Mouse (Mus musculus) layer of hippocampus, adult 8-10 months (tissue): ENCODE measurements around the gene Olfr1342. TPM values are rescaled to one million over a fixed set of nuclear protein-coding genes. Genes with fewer than 3 reads are reported as not detected.

Experiments used
- DNase-seq, 2 experiments: peaks; one replicate each; pipeline ENCODE4 v3.0.0; 2022; ENCODE audit warnings: low spot score in 2 of 2
- total RNA-seq, 4 experiments: library from RNA; stranded (reverse); gene quantifications; 2 replicates each; pipeline ENCODE4 v1.2.4; 2022

Gene Olfr1342
- total RNA-seq, result not detected

DNA sequence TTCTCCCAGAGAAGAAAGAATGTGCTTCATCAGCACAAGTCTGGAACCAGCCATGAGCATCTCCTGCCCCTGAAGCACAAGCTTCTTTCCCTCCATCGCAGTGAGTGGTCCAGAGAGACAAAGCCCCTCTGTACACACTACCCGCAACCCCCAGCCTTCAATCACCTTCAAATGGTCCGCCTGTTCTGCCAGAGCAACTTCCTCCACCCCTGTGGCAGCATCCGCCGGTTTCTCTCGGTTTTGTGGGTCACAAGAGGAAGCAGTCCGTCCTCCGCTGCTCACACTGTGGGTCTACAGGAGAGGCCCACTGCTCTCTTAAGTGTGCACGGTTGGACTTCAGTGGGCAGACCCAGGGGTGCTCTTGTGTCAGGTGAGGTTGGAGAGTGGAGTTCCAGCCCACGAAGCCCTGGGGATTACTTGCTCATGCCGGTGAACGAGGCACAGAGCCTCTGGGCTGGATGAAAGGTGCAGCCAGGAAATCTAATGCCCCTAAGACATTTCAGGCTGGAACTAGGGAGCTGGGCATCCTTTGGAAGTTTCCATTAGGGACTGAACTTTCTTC, at the start of gene Olfr1342:
Olfr1342 (minus strand) TSS at position 345 of the 562 bp plus-strand sequence.
- no peak for DNase-seq

DNA sequence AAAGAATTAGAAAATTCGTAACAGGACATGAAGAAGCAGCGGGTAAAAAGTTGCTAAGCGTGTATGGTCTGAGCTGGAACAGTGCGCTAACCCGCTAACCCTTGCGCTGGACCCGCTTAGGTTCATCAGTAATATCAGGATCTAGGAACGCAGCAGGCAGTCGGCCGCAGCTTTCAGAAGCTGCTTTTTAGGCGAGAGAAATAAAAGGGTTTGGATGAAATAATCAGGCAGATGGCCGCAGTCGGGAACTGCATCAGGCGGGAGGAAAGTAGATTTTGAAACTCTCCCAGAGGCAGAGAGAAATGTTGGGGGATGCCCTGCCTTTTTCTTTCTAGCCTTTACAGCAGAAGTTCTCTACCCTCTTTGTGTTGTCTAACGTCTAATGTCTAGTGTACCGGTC, 49.3 kb upstream of the Olfr1342 start:
- peak in 1 of 2 experiments; percentile 3 for DNase-seq

DNA sequence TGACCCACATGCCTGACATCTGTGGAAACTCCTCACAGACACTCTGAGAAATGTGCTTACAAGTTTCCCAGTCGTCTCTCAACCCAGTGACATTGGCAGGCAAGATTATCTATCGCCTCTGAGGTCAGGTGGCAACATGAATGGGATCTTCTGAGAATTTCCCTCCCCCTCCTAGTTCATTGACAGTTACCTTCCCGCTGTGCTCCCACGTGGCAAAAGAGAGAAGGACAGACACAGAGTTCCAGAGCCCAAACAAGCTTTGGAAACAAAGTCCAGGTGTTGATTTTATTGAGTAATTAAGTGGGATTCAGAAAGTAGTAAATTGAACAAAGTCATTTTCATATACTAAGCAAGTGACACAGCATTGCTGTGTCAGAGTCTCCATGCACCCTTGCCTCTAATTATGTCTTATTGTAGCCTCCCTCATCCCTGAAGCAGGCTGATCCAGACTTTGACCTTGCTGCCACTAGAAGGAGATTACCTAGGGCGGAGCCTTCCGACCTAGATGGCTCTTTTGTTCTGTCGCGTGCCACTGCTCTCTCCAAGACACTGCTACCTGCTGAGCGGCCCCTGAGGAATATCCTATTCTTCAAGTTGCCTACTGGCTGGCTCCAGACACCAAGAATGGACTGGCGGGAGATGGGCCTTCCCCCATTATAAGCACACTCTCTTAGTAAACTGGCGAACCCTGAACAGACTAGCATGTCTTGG, 48.6 kb upstream of the Olfr1342 start:
- no peak for DNase-seq

DNA sequence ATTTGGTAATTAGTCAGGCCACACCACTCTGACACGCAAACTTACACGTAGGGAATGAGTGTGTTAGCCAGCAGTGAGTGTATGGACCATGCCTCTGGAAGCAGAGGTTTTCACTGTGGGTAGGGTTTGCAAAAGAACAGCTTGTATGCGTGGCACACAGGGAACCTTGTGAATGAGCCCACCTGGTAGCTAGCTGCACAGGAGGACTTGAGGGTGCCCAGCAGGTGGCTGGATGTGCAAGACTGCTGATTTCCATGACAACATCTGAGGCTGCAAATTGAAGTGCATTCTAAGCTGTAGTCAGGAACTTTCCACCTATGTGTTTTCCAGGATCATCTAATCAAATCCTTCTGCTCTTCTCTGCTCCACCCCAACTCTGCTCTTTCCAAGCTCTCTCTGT, 47.0 kb upstream of the Olfr1342 start:
- no peak for DNase-seq

DNA sequence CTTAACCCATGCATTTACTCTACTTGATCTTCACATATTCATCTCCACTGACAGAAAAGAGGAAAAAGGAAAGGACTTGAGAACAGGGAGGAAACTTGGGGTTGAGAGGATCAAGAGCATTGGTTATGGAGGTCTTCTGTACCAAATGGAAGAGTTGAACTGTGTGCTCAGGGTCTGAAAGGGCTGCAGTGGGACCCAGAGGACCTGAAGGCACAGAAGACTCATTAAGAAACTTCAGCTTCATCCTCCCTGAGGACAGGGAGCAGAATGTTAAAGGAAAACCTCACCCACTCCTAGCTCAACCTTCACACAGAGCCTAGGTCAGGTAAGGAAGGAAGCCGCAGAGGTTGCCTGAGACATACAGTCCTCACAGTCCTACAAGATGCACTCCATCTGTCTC, 39.3 kb upstream of the Olfr1342 start, which contains the start of gene Olfr1339:
Olfr1339 (plus strand) TSS at position 301 of the 400 bp plus-strand sequence.
- no peak for DNase-seq

DNA sequence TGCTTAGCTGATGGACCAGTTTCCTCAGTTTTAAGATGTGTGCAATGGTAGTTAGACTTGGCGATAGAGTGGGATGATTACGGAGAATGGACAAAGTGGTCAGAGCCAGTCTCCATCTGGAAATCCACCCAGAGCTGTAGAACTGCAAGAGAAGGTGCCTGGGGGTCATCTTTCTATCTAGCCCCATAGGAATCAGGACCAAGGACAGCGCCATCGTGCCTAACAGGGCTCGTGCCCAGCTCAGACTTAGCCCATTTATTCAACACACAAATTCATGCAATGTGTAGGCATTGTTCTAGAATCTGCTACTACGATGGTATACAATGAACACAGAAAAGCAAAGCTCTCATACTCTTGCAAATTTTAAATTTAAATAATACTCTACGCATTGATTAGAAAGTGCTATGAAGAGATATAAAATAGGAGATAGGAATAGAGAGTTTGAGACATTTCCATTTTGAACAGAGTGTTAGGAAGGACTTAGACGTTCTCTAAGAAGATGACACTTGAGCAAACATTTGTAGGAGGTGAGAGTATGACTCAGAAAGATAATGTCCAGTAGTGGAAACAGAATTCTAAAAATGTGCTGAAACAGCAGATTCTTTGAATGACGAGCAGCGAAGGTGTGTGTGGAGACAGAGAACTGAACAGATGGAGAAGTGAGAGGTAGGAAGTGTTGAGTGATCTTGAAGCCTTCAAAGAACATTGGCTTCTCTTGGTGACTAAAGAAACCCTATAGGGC, 29.4 kb upstream of the Olfr1342 start:
- DNase-seq, result no peak

DNA sequence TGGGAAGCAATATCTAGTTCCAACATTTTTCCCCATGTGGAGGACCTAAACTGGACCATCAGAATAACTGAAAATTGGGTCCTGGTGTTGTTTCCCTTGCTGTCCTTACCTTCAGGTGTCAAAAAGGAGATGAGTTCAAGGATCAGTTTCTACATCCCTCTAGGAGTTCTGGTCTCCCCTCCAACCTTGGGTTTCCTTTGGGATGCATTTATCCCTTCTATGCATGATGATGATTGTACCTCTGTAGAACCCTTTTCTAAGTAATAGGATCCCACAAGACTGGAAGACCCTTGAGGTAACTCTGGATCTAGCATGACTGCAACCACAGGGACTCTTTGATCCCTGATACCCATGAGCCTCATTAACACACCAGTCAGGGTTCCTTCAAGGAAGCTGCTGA, 27.3 kb upstream of the Olfr1342 start, which contains the start of gene Olfr1340:
Olfr1340 (plus strand) TSS at position 301 of the 400 bp plus-strand sequence.
- no peak for DNase-seq

DNA sequence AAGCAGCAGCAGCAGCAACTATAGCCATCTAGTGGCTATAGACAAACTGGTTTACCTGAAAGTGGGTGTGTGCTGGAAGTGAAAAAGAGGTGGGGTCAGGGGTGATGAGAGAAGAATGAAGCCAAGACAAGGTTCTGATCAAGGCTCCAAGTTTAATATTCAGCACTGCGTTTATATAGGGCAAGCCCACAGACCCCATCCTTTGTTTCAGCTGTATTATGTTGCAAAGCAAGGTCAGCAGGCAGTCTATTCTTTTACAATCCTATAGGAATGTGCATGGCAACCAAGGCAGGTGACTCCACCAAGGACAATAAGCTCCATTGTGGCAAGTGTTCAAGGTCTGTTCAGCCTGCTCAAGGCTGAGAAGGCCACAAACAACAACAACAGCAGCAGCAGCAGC, 19.1 kb upstream of the Olfr1342 start:
- DNase-seq, result no peak

DNA sequence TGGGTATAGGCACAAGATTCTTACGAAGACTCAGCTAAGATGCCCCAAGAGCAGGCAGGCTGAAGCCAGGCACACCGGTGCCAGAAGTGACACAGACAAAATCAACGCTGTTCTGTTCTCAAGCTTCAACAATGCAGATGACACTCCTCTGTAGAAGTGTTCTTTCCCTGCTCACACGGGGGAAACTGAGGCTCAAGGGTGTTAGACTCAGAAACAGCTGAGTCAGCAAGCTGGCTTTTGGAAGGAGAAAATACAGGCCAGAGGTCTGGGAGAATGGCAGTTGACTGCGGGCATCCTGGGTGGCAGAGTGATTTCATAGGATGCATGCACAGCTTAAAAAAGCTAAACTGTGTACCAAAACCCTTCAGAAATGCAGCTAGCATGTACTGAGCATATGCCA, 15.5 kb upstream of the Olfr1342 start:
- no peak for DNase-seq

DNA sequence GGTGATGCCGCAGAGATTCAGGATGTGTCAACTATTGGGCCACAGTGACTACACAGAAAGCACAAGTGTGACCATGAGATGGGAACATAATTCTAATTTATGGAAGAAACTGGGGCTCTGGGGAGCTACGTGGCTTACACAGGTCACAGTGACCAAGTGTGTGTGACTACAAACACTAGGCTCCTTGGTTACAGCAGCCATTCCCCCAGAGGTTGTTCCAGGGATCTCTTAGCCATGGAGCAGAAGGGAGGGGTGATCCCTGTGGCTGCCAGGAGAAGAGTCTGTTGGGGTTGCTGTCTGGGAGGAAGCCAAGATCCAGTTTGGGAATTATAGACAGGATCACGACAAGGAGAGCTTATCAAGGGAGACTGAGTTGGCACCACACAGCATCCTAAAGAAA, 10.7 kb upstream of the Olfr1342 start, which contains the start of gene Olfr1341:
Olfr1341 (plus strand) TSS at position 301 of the 400 bp plus-strand sequence.
- DNase-seq, result no peak

DNA sequence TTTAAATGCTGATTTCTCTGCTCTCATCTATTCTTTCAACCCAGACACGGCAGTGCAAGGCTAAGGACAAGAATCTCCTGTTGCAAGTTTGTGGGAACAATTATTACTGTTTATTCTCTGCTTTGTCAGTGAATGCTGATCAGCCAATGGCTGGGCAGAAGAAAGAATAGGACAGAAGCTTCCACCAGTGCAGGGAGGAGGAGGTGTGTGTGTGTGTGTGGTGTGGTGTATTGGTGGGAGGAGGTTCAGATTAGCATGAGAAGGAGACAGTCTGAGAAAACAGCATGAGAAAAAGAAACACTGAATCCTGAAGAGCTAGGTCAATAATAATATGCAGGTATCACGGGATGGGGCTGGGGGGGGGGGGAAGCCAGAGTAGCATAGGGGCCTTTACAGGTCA, 1.3 kb upstream of the Olfr1342 start:
- no peak for DNase-seq

DNA sequence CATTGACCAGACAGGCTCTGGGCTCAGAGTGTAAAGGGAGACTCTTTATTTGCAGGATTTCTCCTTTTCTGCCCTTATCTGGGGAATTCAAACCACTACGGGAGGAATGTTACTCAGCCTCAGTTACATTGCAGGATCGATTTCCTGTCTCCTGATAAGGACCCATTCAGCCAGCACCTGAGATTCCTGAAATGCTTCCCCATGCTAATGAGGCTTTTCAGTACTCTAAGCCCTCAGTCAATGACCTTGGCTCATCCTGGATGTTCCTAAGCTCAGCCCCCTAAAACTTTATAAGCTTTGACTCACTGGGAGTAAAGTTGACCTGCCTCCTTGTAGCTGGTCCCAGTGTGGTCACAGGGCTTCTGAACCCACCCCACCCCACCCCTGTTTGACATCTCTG, 5.5 kb downstream of the Olfr1342 start:
- no peak for DNase-seq

DNA sequence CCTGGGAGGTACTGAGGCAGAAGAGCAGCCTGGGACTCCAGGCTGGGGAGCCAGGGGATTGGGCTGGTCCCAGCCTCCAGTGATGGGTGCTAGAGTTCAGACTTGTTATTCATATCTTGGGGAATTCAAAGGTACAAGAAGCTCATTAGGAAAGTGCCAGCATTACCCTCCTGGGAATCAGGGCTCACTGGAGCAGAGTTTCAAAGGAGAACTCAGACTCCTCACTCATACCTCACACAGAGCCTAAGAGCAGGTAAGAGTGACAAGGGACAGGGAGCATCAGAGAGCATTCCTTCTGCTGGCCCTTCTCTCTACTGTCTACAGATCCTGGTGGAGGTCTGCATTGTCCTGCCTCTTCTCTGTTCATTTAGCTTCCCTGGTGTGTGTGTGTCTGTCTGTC, 33.9 kb downstream of the Olfr1342 start, which contains the start of gene Olfr62:
Olfr62 (plus strand) TSS at position 301 of the 400 bp plus-strand sequence.
- DNase-seq, result no peak

DNA sequence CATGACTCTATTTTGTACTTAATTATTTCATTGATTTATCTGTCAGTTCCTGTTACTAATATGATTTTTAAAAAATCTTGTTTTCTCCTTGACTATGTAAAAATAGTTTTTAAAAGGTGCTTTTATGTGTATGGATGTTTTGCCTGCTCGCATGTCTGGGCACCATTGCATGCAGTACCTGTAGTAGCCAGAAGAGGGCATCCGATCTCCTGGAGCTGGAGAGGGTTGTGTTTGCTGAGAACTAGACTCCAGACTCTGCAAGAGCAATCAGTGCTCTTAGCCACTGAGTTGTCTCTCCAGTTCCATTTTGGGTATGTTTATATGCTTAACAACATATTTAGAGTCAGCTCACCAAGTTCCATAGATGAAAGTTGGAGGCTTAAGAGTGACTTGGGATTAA, 47.3 kb downstream of the Olfr1342 start:
- peak in 1 of 2 experiments; percentile 53 for DNase-seq

DNA sequence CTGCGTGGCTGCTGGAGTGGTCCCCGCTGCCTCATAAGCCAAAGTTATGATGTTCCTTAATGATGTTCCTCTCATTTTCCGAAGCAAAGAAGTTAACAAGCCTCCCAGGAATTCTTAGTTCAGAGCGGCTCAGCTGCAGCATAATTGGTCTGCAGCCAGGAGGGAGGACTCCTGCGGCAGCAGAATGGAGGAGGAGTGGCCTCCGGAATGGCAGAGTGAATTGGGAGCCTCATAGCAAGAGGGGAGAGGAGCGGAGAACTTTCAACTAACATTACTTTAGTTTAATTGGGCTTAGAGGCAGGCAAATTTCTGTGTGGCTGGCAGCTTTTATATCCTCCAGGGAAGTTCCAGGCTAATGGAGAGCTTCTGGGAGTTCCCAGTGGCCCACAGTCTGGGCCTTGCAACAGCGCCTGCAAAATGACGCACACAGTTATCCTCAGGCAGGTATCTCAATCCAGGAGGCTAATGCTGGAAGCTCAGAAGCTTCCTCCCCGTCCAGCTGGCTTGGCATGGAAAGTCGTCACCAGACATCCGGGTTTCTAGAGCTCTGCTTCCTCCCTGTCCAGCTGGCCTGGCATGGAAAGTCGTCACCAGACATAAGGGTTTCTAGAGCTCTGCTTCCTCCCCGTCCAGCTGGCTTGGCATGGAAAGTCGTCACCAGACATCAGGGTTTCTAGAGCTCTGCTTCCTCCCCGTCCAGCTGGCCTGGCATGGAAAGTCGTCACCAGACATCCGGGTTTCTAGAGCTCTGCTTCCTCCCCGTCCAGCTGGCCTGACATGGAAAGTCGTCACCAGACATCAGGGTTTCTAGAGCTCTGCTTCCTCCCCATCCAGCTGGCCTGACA, 50.0 kb downstream of the Olfr1342 start:
- no peak for DNase-seq

Other genes starting within 250 kb of the Olfr1342 start
- under 1 TPM in 1 of 4 experiments, not detected in 3; 0.21 TPM for gene Mpl, start 235.2 kb downstream of the Olfr1342 start, total RNA-seq
- gene Tie1, start 202.7 kb downstream of the Olfr1342 start, total RNA-seq, result 1 to 10 TPM; 6.7 to 7.5 (median 7.3) TPM
- gene 2610528J11Rik, start 165.8 kb downstream of the Olfr1342 start, total RNA-seq, result not detected
- gene Tmem125, start 148.7 kb downstream of the Olfr1342 start, total RNA-seq, result 1 to 10 TPM; 5.4 to 9.7 (median 8.7) TPM
- gene Cfap57, start 72.0 kb downstream of the Olfr1342 start, total RNA-seq, result 1 to 10 TPM in 3 of 4 experiments, under 1 TPM in 1; 0.68 to 1.3 (median 1.1) TPM
- 10 to 100 TPM; 49.7 to 59.9 (median 54.7) TPM for gene Ebna1bp2, start 72.0 kb downstream of the Olfr1342 start, total RNA-seq
- not detected for gene Olfr62, start 33.8 kb downstream of the Olfr1342 start, total RNA-seq
- not detected for gene Olfr1341, start 10.8 kb upstream of the Olfr1342 start, total RNA-seq
- not detected for gene Olfr1340, start 27.4 kb upstream of the Olfr1342 start, total RNA-seq
- gene Olfr1339, start 39.4 kb upstream of the Olfr1342 start, total RNA-seq, result not detected
- gene Olfr1338, start 66.0 kb upstream of the Olfr1342 start, total RNA-seq, result not detected
- gene Olfr1337, start 89.8 kb upstream of the Olfr1342 start, total RNA-seq, result not detected
- not detected for gene Olfr1335, start 117.2 kb upstream of the Olfr1342 start, total RNA-seq
- not detected for gene Olfr1333, start 143.5 kb upstream of the Olfr1342 start, total RNA-seq
- not detected for gene Olfr1331, start 171.9 kb upstream of the Olfr1342 start, total RNA-seq
- not detected for gene Olfr1330, start 195.8 kb upstream of the Olfr1342 start, total RNA-seq
- gene Olfr1329, start 224.7 kb upstream of the Olfr1342 start, total RNA-seq, result not detected
- gene Olfr1328, start 245.9 kb upstream of the Olfr1342 start, total RNA-seq, result not detected